Mouse (Mus musculus): ENCODE data around the gene Atp2a1.

DNA sequence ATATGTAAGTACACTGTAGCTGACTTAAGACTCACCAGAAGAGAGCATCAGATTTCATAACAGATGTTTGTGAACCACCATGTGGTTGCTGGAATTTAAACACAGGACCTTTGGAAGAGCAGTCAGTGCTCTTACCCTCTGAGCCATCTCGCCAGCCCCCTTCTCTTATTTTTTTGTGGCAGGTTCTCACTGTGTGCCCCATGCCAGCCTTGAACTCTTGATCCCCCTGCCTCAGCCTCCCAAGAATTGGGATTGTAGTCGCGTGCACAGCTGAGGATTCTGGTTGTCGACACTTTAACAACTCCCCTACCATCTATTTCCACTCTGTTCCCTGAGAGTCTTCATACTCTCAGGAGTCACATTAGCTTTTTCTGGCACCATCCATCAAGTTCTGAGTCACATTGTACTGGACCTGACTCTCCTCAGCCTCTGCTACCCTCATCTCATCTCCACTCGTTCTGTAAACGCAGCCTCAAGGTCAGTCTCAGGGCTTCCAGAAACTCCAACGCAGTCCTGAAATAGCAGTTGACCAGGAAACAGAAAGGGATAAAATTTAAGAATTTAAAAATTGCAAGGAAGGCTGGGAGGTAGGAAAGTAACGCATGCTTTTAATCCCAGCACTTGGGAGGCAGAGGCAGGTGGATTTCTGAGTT is 44.3 kb upstream of the Atp2a1 start:
- no peak for TF ChIP-seq CTCF (IDR thresholded peaks at IDR 0.05; ENCODE audit: borderline replicate concordance, control insufficient read depth, extremely low read depth, insufficient read depth, low read length, poor library complexity)
- TF ChIP-seq POLR2A (IDR thresholded peaks at IDR 0.05; ENCODE audit: control insufficient read depth, extremely low read depth, insufficient read depth, low read length, poor library complexity) = no peak
